Mouse (Mus musculus) heart, embryonic 12.5 days (tissue): Measurements from ENCODE around the gene Bcl6b. TPM values are rescaled to one million over a fixed set of nuclear protein-coding genes. Genes with fewer than 3 reads are reported as not detected.
A peak's percentile ranks its signal among the peaks of the same experiment; 100 is the strongest.

Experiments used
- ATAC-seq: fragments of 200-750 bp; cut with Nextera tagmentation; 2 replicates; pipeline ENCODE4 v1.8.0; 2017; ENCODE audit warnings: moderate TSS enrichment, moderate library complexity; ENCODE audit not compliant: insufficient number of reproducible peaks, low FRiP score
- H3K27ac ChIP-seq: fragments of 300-500 bp; sonication (generic); 2 replicates; pipeline ENCODE4 v1.5.1; 2016; ENCODE audit warnings: mild to moderate bottlenecking, moderate library complexity; ENCODE audit not compliant: poor library complexity, severe bottlenecking
- H3K27me3 ChIP-seq: fragments of 300-500 bp; sonication (generic); replicated peaks from 2 replicates; pipeline ENCODE4 v1.6.1; 2016; ENCODE audit warnings: mild to moderate bottlenecking, moderate library complexity
- H3K36me3 ChIP-seq: fragments of 300-500 bp; sonication (generic); 2 replicates; pipeline ENCODE4 v1.6.1; 2016; ENCODE audit warnings: mild to moderate bottlenecking, moderate library complexity
- H3K4me1 ChIP-seq: fragments of 300-500 bp; sonication (generic); replicated peaks from 2 replicates; pipeline ENCODE4 v1.6.1; 2016; ENCODE audit warnings: mild to moderate bottlenecking
- H3K4me2 ChIP-seq: fragments of 300-500 bp; sonication (generic); 2 replicates; pipeline ENCODE4 v1.6.1; 2016; ENCODE audit warnings: mild to moderate bottlenecking, moderate library complexity
- H3K4me3 ChIP-seq: fragments of 300-500 bp; sonication (generic); 2 replicates; pipeline ENCODE4 v1.5.1; 2016; ENCODE audit warnings: mild to moderate bottlenecking
- H3K9ac ChIP-seq: fragments of 300-500 bp; sonication (generic); 2 replicates; pipeline ENCODE4 v1.6.1; 2016; ENCODE audit warnings: mild to moderate bottlenecking, moderate library complexity
- H3K9me3 ChIP-seq: fragments of 300-500 bp; sonication (generic); replicated peaks from 2 replicates; pipeline ENCODE4 v1.6.1; 2016; ENCODE audit warnings: mild to moderate bottlenecking, moderate library complexity
- WGBS: fragments of 180-500 bp; shearing (Covaris S2); methylation state at CpG from one replicate; pipeline ENCODE4 v1.1.7; 2016; 5-methylcytosine and 5-hydroxymethylcytosine counted together
- polyA plus RNA-seq: library from polyadenylated mRNA; unstranded; fragments of >200 nt; fragmentation: Nextera tagmentation; extraction: Ambion mirVana; gene quantifications from 2 replicates; pipeline ENCODE4 v1.2.1, GENCODE M21; 2016

The Bcl6b gene
- 17.6 and 19.6 TPM in 2 replicates for polyA plus RNA-seq

DNA sequence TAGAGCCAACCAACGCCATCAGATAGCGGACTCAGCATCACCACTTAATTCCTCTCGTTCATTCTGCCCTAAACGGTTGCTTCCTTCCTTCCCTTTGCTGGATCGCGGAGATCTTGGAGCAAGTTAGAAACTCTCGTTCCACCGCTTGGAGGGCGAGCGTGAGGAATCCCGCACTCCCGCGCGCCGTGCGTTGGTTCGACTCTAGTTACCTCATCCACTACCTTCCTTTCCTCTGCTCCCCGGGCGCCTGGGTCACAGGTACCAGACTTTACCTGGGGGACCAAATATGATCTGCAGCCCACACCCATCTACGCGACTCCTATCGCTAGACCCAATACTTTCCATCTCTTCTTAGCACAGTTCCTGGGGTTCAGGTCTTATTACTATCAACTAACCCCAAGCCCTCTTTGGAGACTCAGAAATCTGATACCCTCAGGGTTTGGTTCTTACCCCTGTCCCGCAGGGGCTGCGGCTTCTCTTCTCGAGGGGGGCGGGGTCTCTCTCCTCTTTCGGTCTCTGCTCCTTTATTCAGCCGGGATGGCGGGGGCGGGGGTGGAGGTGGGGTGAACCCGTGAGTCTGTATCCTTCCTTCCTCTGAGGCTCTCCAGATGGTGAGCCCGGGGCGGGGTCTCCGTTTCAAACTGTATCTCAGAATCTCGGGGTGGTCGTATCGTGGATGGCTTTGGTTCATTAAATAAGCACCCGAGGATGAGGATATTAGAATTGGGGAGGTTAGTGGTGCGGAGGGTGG, at the start of gene Bcl6b:
TSS of gene Bcl6b (minus strand) at position 539 of the 751 bp plus-strand sequence.
- 2% methylated on average over 39 of the region's 39 CpGs for WGBS
- no peaks in the 10 kb centered on the region for H3K9me3 ChIP-seq
- peaks cover 2% of the 10 kb centered on the region for H3K36me3 ChIP-seq
- H3K4me3 ChIP-seq = peak within 1 kb of the TSS; percentile 51
- ATAC-seq = peak; percentile 34; the same call in 1 of the 2 replicates
- peaks cover 52% of the 10 kb centered on the region for H3K27me3 ChIP-seq
- peaks cover 55% of the 10 kb centered on the region for H3K4me1 ChIP-seq
- H3K4me2 ChIP-seq = peak within 1 kb of the TSS; percentile 70
- H3K9ac ChIP-seq = peak within 1 kb of the TSS; percentile 71
- H3K27ac ChIP-seq = peak within 1 kb of the TSS; percentile 77

DNA sequence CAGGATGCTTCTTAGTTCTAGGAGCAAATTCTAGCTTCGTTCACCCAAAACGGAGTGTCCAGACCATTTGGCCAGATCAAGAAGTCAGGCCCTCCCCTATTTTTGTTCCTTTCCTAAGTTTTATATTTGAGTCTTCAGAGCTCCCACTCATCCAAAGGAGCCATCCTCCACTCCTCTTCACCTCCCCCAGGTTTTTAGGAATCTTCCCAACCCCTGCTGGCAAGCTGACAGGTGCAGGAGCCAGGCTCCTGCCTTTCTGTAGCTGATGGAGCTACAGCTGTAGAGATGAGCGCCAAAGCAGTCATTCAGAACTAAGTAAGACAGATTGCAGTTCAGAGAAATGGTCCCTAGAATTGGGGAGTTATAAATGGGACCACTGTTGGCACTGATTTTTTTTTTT, 49.4 kb upstream of the Bcl6b start:
- H3K9me3 ChIP-seq = 0 out of 2 replicates have a peak, but pooled peaks cover 6% of the 10 kb centered on the region
- no peak for ATAC-seq
- H3K4me1 ChIP-seq = 0 out of 2 replicates have a peak, but pooled peaks cover 10% of the 10 kb centered on the region
- no peak overlapping the region for H3K9ac ChIP-seq
- H3K36me3 ChIP-seq = no peaks in the 10 kb centered on the region
- no peak overlapping the region for H3K27ac ChIP-seq
- H3K4me2 ChIP-seq = no peak overlapping the region
- no peaks in the 10 kb centered on the region for H3K27me3 ChIP-seq
- WGBS = 84% methylated on average over 3 of the region's 3 CpGs
- H3K4me3 ChIP-seq = no peak overlapping the region

DNA sequence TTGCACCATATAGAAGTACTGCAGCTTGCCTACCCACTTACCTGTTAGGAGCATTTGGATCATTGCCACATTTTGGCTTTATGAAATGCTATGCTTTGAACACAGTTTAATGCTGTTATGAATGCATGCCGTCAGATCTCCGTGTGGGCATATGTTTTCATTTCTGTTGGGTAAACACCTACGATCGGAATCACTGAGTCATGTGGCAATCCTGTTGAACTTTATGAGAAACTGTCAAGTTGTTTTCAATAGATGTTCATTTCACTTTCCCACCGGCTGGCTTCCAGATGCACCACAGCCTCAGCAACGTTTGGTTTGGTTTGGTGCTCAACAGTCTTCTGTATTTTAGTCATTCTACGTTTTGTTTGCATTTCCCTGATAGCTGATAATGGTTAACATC, 42.0 kb upstream of the Bcl6b start:
- H3K4me3 ChIP-seq = no peak overlapping the region
- peaks cover 9% of the 10 kb centered on the region for H3K4me1 ChIP-seq
- H3K9ac ChIP-seq = no peak overlapping the region
- no peak for ATAC-seq
- H3K9me3 ChIP-seq = no peaks in the 10 kb centered on the region
- no peak overlapping the region for H3K27ac ChIP-seq
- H3K27me3 ChIP-seq = no peaks in the 10 kb centered on the region
- 76% methylated on average over 7 of the region's 7 CpGs for WGBS
- no peak overlapping the region for H3K4me2 ChIP-seq
- H3K36me3 ChIP-seq = no peaks in the 10 kb centered on the region

DNA sequence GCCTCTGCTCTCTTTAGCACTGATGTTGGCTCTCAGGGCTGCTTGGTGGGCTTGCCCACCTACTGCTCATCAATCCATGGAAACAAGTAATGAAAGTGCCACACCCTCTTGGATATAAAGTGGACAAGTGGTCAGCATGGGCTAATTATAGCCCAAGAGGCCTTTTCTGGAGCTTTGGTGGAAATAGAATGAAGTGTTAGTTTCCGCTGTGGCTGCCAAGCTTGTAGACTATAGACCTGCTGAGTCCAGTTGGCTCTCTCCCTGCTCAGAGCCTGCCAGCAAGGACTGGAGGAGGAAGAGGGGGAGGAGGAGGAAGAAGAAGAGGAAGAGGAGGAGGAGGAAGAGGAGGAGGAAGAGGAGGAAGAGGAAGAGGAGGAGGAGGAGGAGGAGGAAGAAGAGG, 36.8 kb upstream of the Bcl6b start:
- H3K4me1 ChIP-seq = peaks cover 15% of the 10 kb centered on the region
- H3K4me3 ChIP-seq = no peak overlapping the region
- H3K9ac ChIP-seq = no peak overlapping the region
- no peak overlapping the region for H3K4me2 ChIP-seq
- no peak for ATAC-seq
- WGBS = 73% methylated on average over 1 of the region's 1 CpGs
- H3K27me3 ChIP-seq = no peaks in the 10 kb centered on the region
- peak overlapping the region; percentile 38; the same call in 1 of the 2 replicates for H3K27ac ChIP-seq
- no peaks in the 10 kb centered on the region for H3K36me3 ChIP-seq
- H3K9me3 ChIP-seq = peaks cover 2% of the 10 kb centered on the region; the same call in 1 of the 2 replicates

DNA sequence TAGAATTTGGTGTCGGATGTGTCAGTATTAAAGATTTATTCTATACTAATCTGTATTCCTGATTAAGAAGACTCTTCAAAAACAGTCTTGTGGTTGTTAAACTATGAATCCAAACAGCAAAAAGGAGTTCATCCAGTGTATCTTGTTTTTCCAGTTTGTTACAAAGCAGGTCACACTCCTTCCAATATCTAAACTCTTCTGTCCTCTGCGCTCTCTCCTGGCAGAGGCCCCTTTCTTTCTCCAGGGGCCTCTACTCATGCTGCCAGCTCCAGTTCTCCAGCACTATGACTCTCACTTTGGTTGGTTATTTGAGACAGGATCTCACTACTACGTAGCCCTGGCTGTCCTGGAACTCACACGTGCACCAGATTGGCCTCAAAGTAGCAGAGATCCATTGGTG, 36.2 kb upstream of the Bcl6b start:
- H3K4me2 ChIP-seq = no peak overlapping the region
- no peaks in the 10 kb centered on the region for H3K27me3 ChIP-seq
- H3K4me3 ChIP-seq = no peak overlapping the region
- no peak overlapping the region for H3K9ac ChIP-seq
- 68% methylated on average over 4 of the region's 4 CpGs for WGBS
- peaks cover 2% of the 10 kb centered on the region; the same call in 1 of the 2 replicates for H3K9me3 ChIP-seq
- H3K36me3 ChIP-seq = no peaks in the 10 kb centered on the region
- ATAC-seq = no peak
- no peak overlapping the region for H3K27ac ChIP-seq
- H3K4me1 ChIP-seq = peaks cover 15% of the 10 kb centered on the region

DNA sequence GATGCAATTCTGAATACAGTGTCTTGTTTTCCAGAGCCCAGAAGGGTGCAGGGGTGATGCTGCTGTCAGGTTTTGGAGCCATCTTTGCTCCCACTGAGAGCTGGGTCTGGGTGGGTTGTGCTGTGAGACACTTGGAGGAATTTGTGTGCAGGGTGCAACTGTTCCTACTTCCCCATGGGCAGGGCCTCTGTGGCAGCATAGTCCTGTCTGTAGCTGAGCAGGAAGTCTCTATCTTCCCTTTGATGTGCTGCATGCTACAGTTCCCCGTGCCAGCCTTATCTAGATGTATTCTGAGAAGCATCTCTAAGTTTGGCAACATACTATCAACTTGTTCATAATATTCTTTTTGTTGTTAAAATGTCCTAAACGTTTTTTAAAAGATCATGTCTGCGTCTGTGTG, 35.7 kb upstream of the Bcl6b start:
- Histone ChIP-seq H3K4me1 (peaks cover 15% of the 10 kb centered on the region), H3K36me3 (no peaks in the 10 kb centered on the region), H3K27ac (no peak overlapping the region), H3K27me3 (no peaks in the 10 kb centered on the region), H3K4me2 (no peak overlapping the region), H3K4me3 (no peak overlapping the region), H3K9me3 (peaks cover 2% of the 10 kb centered on the region; the same call in 1 of the 2 replicates), H3K9ac (no peak overlapping the region)
- ATAC-seq = no peak
- WGBS = 41% methylated on average over 3 of the region's 3 CpGs

DNA sequence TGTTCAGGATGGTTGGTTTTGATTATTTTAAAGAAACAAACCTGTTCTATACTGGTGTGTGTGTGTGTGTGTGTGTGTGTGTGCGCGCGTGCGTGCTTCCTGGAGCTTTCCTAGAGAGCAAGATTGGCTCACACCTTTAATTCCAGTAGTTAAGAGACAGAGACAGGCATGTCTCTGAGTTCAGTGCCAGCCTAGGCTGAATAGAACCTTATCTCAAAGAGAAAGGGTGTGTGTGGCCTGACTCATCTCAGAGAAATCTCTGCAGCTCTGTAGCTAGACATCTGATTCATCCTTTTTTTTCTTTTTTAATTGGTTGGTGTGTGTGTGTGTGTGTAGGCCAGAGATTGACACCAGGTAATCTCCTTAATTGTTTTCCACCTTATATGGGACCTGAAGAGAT, 29.4 kb upstream of the Bcl6b start:
- WGBS = 85% methylated on average over 4 of the region's 4 CpGs
- Histone ChIP-seq H3K27me3 (peaks cover 31% of the 10 kb centered on the region), H3K36me3 (no peaks in the 10 kb centered on the region), H3K4me2 (no peak overlapping the region), H3K9ac (no peak overlapping the region), H3K4me1 (peaks cover 10% of the 10 kb centered on the region; the same call in 1 of the 2 replicates), H3K4me3 (no peak overlapping the region), H3K9me3 (peaks cover 2% of the 10 kb centered on the region; the same call in 1 of the 2 replicates), H3K27ac (no peak overlapping the region)
- no peak for ATAC-seq

DNA sequence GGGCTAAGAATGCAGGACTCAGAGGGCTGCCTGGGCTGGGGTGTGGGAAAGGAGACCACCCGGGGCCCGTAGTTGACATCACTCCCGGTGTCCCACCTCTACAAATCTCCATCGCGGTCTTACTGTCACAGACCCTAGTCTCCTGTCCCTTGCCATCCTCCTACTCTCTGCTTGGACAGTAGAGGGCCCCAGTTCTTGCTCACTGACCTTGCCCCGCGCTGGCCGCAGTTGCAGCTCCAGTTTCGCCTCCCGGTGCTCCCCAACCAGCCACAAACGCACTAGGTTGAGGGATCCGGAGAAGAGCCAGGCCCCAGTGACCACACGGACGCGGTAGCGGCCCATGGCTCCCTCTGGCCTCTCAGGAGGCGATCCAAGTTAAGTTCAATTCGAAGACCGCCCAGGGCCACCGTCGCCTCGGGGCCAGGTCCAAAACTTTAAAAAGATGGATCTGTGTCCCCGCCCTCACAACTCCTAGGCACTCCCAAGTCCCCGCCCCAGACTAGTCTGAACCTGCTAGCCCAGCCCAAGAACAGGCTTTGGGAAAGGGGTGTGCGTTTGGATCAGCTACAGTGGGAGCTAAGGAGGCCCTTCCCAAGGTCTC, 25.4 kb upstream of the Bcl6b start, which contains the start of gene Alox12:
TSS of gene Alox12 (minus strand) at position 423 of the 601 bp plus-strand sequence.
- Histone ChIP-seq H3K27me3 (peaks cover 71% of the 10 kb centered on the region), H3K27ac (no peak within 1 kb of the TSS)
- ATAC-seq = peak; percentile 43; the same call in 1 of the 2 replicates

DNA sequence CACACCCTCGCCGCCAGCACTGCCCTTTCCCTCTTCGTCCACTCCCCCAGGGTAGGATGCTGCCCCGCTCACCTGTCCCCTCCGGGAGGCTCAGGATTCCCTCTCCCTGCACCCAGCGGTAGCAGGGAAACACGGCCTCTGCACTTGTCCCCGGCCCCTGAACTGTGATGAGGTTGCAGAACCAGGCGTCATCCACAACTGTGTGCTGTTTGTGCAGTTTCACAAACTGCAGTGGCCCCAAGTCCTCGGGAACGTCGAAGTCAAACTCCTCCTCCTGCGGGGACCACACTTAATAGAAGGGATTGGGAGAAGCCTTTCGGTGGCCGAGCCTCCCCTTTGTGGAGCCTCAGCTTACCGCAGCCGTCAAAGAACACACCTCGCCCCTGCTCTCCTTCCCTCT, 24.7 kb upstream of the Bcl6b start:
- H3K9ac ChIP-seq = peak overlapping the region; percentile 42
- peak overlapping the region; percentile 39 for H3K4me3 ChIP-seq
- no peaks in the 10 kb centered on the region for H3K36me3 ChIP-seq
- no peak for ATAC-seq
- no peak overlapping the region for H3K27ac ChIP-seq
- H3K4me1 ChIP-seq = peaks cover 10% of the 10 kb centered on the region; the same call in 1 of the 2 replicates
- H3K9me3 ChIP-seq = no peaks in the 10 kb centered on the region
- peaks cover 72% of the 10 kb centered on the region for H3K27me3 ChIP-seq
- WGBS = 5% methylated on average over 18 of the region's 18 CpGs
- H3K4me2 ChIP-seq = peak overlapping the region; percentile 72

More for the DNA sequence above, 25.4 kb upstream of the Bcl6b start, which contains the start of gene Alox12:
- peak within 1 kb of the TSS; percentile 39 for H3K4me3 ChIP-seq
- under 1% methylated on average over 25 of the region's 25 CpGs for whole genome bisulfite sequencing
- H3K9me3 ChIP-seq = no peaks in the 10 kb centered on the region
- peak within 1 kb of the TSS; percentile 42 for H3K9ac ChIP-seq
- peaks cover 10% of the 10 kb centered on the region; the same call in 1 of the 2 replicates for H3K4me1 ChIP-seq
- H3K36me3 ChIP-seq = no peaks in the 10 kb centered on the region
- peak within 1 kb of the TSS; percentile 72 for H3K4me2 ChIP-seq

DNA sequence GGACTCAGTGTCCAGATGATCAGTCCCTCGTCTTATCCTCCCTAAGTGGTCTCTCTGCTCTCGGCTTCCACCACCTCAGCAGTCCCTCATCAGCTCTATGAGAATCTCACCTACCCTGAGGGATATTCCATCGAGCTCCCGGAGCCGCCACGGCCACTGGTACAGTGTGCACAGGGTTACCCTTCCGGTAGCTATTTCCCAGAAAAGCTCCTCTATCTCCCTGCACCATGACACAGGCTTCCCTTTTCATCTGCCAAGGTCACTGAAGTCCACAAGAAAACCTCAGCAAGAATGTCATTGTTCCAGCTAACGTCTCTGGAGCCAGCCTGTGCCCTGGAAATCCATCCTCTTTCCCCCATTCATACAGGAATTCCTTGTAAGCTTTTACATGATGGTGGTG, 22.3 kb upstream of the Bcl6b start:
- 61% methylated on average over 8 of the region's 8 CpGs for WGBS
- ATAC-seq = no peak
- Histone ChIP-seq H3K9ac (no peak overlapping the region), H3K4me1 (peaks cover 10% of the 10 kb centered on the region; the same call in 1 of the 2 replicates), H3K4me3 (no peak overlapping the region), H3K9me3 (no peaks in the 10 kb centered on the region), H3K4me2 (no peak overlapping the region), H3K27ac (no peak overlapping the region), H3K36me3 (no peaks in the 10 kb centered on the region), H3K27me3 (peaks cover 71% of the 10 kb centered on the region)

DNA sequence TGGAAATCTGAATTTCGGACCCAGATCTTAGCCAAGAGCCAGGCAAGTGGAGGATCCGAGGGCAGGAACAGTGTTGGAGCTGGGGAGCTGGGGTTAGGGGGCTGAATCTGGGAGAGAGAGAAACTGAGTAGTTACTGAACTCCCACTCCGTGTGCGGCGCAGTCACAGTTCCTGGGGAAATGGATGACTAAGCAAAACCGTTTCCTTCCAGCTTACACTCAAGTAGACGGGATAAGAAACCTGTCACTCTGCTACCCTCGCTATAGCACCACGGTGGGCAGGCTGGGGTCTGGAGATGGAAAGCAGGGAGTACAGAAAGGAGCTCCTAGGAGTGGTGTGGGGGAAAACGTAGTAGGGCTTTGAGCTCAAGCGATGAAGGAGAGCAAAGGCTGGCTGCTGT, 20.6 kb upstream of the Bcl6b start:
- no peak overlapping the region for H3K4me2 ChIP-seq
- no peak overlapping the region for H3K9ac ChIP-seq
- peaks cover 6% of the 10 kb centered on the region; the same call in 1 of the 2 replicates for H3K4me1 ChIP-seq
- no peaks in the 10 kb centered on the region for H3K9me3 ChIP-seq
- no peak overlapping the region for H3K4me3 ChIP-seq
- H3K36me3 ChIP-seq = no peaks in the 10 kb centered on the region
- no peak for ATAC-seq
- H3K27ac ChIP-seq = no peak overlapping the region
- peaks cover 68% of the 10 kb centered on the region for H3K27me3 ChIP-seq
- 52% methylated on average over 11 of the region's 11 CpGs for WGBS
